Mouse (Mus musculus): ENCODE data around the gene Bahcc1. TPM values are rescaled to one million over a fixed set of nuclear protein-coding genes. Genes with fewer than 3 reads are reported as not detected.

Bahcc1 gene
- polyA plus RNA-seq, 1 experiment from 2014 or later: 14.8 TPM

DNA sequence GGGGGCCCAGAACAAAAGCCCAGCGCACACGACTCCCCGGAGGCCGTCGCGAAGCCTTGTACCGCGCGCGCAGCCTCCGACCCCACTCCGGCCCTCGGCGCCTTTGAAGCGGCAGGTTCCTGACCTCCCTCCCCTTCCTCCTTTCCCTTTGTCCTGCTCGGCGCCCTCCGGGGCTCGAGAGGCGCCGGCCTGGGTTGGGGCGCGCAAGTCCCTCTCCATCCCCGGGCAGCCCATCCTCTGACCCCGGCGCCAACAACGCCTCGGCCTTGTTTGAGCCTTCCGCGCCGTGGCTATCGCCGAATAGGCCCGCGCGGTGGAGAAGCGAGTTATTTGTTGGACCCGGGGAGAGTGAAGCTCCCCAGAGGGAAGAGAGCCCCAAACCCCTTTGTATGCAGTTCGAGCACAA lies 2.0 kb downstream of the Bahcc1 start:
- ATAC-seq: no peak
- Histone ChIP-seq H3K4me2 (ENCODE audit: low read length) (peak overlapping the region; percentile 97), H3K36me3 (ENCODE audit: control insufficient read depth, insufficient read depth) (no peaks in the 10 kb centered on the region), H3K9ac (replicated peaks; ENCODE audit: low read depth, low read length) (peak overlapping the region; percentile 100), H3K9me3 (ENCODE audit: control insufficient read depth, low read length) (no peaks in the 10 kb centered on the region), H3K4me3 (replicated peaks; ENCODE audit: low read length) (peak overlapping the region; percentile 88), H3K27me3 (replicated peaks; ENCODE audit: control insufficient read depth, insufficient read depth, low read length) (no peaks in the 10 kb centered on the region), H3K27ac (ENCODE audit: low read length) (peak overlapping the region; percentile 95), H3K4me1 (replicated peaks; ENCODE audit: control insufficient read depth, insufficient read depth, low read length) (peaks cover 29% of the 10 kb centered on the region)
- under 1% methylated on average over 39 of the region's 39 CpGs for WGBS

DNA sequence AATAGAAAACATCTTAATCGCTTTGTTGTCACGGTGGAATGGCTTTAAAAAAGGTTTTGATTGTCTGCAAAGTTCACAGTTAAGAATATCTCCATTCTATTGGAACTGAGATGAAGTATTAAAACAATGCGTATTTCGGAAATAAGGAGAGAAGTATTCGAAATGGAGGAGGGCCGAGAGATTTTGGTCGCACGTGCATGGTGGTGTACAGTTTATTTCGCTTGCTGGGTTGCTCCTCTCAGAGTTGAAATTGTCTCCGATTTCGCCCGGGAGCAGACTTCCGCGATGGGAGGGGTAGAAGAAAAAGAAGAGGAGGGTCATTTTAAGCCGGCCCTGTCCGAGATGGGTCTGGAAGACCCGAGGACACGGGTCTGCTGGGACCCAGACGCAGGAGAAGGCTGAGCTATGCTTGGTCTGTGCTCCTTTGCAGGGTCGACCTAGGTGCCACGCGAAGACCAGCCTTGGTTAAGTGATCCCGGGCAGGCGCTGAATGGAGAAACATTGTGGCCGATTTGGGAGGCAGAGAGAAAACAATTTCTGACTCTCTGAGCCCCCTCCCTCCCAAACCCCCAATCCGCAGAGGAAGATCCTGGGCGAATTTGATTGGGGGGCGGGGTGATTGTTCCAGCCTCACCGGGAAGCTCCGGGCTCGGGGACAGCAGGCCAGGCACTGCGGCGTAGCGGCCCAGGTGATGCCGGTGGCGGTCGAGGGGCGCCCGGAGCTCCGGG lies 2.8 kb downstream of the Bahcc1 start:
- WGBS: under 1% methylated on average over 40 of the region's 40 CpGs
- Histone ChIP-seq H3K4me1 (replicated peaks; ENCODE audit: control insufficient read depth, insufficient read depth, low read length) (peaks cover 34% of the 10 kb centered on the region), H3K9me3 (ENCODE audit: control insufficient read depth, low read length) (no peaks in the 10 kb centered on the region), H3K9ac (replicated peaks; ENCODE audit: low read depth, low read length) (peak overlapping the region; percentile 91), H3K4me3 (replicated peaks; ENCODE audit: low read length) (peak overlapping the region; percentile 68), H3K36me3 (ENCODE audit: control insufficient read depth, insufficient read depth) (no peaks in the 10 kb centered on the region), H3K4me2 (ENCODE audit: low read length) (peak overlapping the region; percentile 97), H3K27ac (ENCODE audit: low read length) (peak overlapping the region; percentile 96), H3K27me3 (replicated peaks; ENCODE audit: control insufficient read depth, insufficient read depth, low read length) (no peaks in the 10 kb centered on the region)
- no peak for ATAC-seq

DNA sequence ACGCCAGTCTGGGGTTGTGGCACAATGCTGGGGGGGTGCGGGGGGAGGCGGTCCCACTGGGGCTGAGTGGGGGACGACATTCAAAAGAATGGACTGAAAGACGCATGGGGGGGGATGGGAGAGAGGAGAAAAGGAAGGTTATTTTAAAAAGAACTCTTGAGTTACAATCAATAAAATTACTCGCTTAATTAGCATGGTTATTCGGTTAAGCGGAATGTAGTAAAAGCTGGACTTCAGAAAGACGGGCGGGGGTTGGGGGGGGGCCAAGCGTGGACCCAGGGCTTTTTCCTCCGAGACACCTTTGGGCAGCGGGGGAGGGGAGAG lies 3.3 kb downstream of the Bahcc1 start:
- no peak for ATAC-seq
- peak overlapping the region; percentile 68 for H3K4me3 ChIP-seq (replicated peaks; ENCODE audit: low read length)
- no peaks in the 10 kb centered on the region for H3K9me3 ChIP-seq (ENCODE audit: control insufficient read depth, low read length)
- WGBS: under 1% methylated on average over 12 of the region's 13 CpGs
- H3K27me3 ChIP-seq (replicated peaks; ENCODE audit: control insufficient read depth, insufficient read depth, low read length): no peaks in the 10 kb centered on the region
- peak overlapping the region; percentile 97 for H3K4me2 ChIP-seq (ENCODE audit: low read length)
- no peaks in the 10 kb centered on the region for H3K36me3 ChIP-seq (ENCODE audit: control insufficient read depth, insufficient read depth)
- peak overlapping the region; percentile 91 for H3K9ac ChIP-seq (replicated peaks; ENCODE audit: low read depth, low read length)
- peak overlapping the region; percentile 96 for H3K27ac ChIP-seq (ENCODE audit: low read length)
- H3K4me1 ChIP-seq (replicated peaks; ENCODE audit: control insufficient read depth, insufficient read depth, low read length): peaks cover 38% of the 10 kb centered on the region

DNA sequence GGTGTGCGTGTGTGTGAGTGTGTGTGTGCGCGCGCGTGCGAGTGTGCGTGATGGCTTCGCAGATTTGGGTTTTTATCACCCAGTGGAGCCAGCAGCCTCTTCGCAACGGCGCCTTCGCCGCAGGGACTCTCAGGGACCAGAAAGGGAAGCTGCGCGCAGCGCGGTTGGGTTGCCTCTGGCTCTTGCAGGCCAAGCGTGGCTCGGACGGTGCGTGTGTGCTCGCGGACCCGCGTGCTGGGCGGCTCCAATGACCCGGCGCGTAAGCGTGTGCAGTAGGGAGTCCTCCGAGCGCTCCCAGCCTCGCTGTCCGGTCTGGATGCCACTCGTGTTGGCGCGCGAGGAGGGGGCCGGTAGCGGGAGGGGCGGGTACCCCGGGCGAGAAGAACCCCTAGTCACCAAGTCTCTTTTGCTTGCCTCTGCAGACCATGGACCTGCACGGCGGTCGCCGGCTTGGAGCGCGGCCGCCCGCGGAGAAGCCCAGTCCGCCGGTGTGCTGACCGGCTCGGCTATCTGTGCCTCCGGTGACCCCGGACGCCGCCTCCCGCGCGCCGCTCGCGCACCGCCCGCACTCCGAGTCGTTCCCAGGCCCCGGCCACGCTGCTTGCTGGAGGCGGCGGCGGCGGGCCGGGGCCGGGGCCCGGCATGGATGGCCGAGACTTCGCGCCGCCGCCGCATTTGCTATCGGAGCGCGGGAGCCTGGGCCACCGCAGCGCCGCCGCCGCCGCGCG lies 3.9 kb downstream of the Bahcc1 start:
- Histone ChIP-seq H3K36me3 (ENCODE audit: control insufficient read depth, insufficient read depth) (no peaks in the 10 kb centered on the region), H3K27me3 (replicated peaks; ENCODE audit: control insufficient read depth, insufficient read depth, low read length) (no peaks in the 10 kb centered on the region), H3K9ac (replicated peaks; ENCODE audit: low read depth, low read length) (peak overlapping the region; percentile 91), H3K27ac (ENCODE audit: low read length) (peak overlapping the region; percentile 96), H3K4me3 (replicated peaks; ENCODE audit: low read length) (peak overlapping the region; percentile 68), H3K4me1 (replicated peaks; ENCODE audit: control insufficient read depth, insufficient read depth, low read length) (peaks cover 44% of the 10 kb centered on the region), H3K4me2 (ENCODE audit: low read length) (peak overlapping the region; percentile 97), H3K9me3 (ENCODE audit: control insufficient read depth, low read length) (no peaks in the 10 kb centered on the region)
- WGBS: under 1% methylated on average over 58 of the region's 96 CpGs
- no peak for ATAC-seq

DNA sequence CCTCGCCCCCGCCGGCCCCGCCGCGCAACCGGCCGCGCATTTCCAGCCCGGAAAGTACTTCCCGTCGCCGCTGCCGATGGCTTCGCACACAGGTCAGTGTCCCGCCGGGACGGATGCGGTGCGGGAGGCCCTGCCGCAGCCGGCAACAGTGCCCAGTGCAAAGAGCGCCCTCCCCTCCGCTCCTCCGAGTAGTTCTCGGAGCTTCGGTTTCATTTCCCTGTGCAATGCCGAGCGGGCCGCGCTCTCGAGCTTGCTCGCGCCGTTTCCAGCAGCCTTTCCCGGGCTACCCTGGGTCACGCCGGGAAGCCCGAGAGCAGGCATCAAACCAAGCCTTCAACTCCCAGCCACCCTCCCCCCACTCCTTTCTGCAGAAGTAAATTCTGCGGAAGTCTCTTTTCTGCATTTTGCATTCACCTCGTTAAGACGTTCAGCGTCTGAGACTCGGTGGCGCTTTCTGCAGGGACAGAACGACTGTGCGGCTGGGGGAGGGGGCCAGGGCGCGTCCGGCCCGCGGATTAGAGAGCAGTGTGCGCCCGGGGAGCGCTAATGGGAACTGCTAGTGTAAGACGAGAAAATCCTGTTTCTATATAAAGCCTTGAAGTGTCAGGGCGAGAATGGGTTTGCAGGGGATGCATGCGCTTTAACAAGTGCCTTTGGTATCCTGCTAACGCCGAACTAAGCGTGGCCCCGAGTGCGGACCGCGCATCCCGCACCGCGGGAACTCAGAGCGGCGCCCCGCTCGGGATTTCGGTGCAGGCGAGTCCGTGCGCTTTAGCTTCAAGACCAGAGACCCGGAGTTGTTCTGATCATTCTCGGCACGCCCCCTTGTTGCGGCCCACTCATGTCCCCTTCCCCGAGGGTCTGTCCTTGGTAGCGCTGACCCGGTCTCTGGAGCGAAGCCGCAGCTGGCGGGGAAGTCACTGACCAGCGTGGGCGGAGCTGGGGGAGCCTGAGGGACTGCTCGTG lies 4.7 kb downstream of the Bahcc1 start:
- Histone ChIP-seq H3K4me2 (ENCODE audit: low read length) (peak overlapping the region; percentile 97), H3K36me3 (ENCODE audit: control insufficient read depth, insufficient read depth) (no peaks in the 10 kb centered on the region), H3K4me3 (replicated peaks; ENCODE audit: low read length) (peak overlapping the region; percentile 68), H3K9me3 (ENCODE audit: control insufficient read depth, low read length) (no peaks in the 10 kb centered on the region), H3K4me1 (replicated peaks; ENCODE audit: control insufficient read depth, insufficient read depth, low read length) (peaks cover 46% of the 10 kb centered on the region), H3K9ac (replicated peaks; ENCODE audit: low read depth, low read length) (peak overlapping the region; percentile 91), H3K27ac (ENCODE audit: low read length) (peak overlapping the region; percentile 96), H3K27me3 (replicated peaks; ENCODE audit: control insufficient read depth, insufficient read depth, low read length) (no peaks in the 10 kb centered on the region)
- under 1% methylated on average over 79 of the region's 89 CpGs for WGBS
- ATAC-seq: no peak

DNA sequence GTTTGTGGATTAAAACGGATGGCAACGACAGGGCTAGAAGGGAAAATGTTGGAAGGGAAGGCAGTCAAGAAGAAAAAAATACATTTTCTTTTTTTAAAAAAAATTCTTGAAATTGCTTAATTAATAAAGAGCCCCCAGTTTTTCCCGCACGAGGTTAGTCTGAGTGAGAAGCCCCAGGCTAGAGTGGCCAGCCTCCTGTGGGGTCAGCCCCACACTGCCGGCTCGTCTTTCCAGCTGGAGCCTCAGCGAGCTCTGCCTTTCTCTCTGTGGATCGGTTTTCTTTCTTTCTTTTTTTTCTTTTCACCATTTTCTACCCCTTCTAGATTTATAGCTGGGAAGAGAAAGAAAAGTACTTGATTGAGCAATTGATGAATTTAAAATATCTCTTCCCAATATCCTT lies 5.6 kb downstream of the Bahcc1 start:
- no peaks in the 10 kb centered on the region for H3K36me3 ChIP-seq (ENCODE audit: control insufficient read depth, insufficient read depth)
- WGBS: 6% methylated on average over 8 of the region's 8 CpGs
- peak overlapping the region; percentile 72 for H3K27ac ChIP-seq (ENCODE audit: low read length)
- no peak for ATAC-seq
- no peaks in the 10 kb centered on the region for H3K9me3 ChIP-seq (ENCODE audit: control insufficient read depth, low read length)
- H3K4me3 ChIP-seq (replicated peaks; ENCODE audit: low read length): peak overlapping the region; percentile 68
- H3K4me1 ChIP-seq (replicated peaks; ENCODE audit: control insufficient read depth, insufficient read depth, low read length): peaks cover 54% of the 10 kb centered on the region
- peak overlapping the region; percentile 91 for H3K9ac ChIP-seq (replicated peaks; ENCODE audit: low read depth, low read length)
- peak overlapping the region; percentile 97 for H3K4me2 ChIP-seq (ENCODE audit: low read length)
- H3K27me3 ChIP-seq (replicated peaks; ENCODE audit: control insufficient read depth, insufficient read depth, low read length): no peaks in the 10 kb centered on the region

DNA sequence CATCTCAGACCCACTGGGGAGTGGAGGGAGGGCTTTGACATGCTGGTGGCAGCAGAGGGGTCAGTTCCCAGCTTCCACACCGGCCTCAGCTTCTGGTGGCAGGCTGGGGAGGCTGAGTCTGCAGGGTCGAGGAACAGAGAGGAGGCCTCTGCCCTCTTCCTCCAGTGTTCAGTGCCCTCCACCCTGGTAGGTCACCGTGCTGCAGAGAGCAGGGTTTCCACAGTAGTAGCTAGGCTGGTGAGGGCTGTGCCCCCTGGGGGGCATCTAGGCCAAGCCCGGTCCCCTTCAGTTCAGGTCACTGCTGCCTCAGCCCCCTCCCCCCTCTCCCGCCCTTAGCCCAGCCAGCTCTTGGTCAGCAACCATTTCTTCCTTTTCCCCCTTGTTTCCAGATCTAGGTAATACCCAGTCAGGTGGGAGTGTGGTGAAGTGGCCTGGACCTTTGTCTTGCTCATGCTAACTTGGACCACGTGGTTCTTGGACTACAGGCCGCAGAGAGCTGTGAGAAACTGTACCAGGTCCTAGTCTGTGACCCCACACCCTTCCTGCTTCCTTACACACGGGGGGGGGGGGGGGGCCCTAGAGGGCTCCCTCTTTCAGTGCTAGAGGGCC lies 6.1 kb downstream of the Bahcc1 start:
- Histone ChIP-seq H3K4me2 (ENCODE audit: low read length) (peak overlapping the region; percentile 97), H3K9ac (replicated peaks; ENCODE audit: low read depth, low read length) (peak overlapping the region; percentile 91), H3K4me3 (replicated peaks; ENCODE audit: low read length) (peak overlapping the region; percentile 68), H3K4me1 (replicated peaks; ENCODE audit: control insufficient read depth, insufficient read depth, low read length) (peaks cover 58% of the 10 kb centered on the region), H3K36me3 (ENCODE audit: control insufficient read depth, insufficient read depth) (no peaks in the 10 kb centered on the region), H3K9me3 (ENCODE audit: control insufficient read depth, low read length) (no peaks in the 10 kb centered on the region), H3K27me3 (replicated peaks; ENCODE audit: control insufficient read depth, insufficient read depth, low read length) (no peaks in the 10 kb centered on the region), H3K27ac (ENCODE audit: low read length) (peak overlapping the region; percentile 72)
- 9% methylated on average over 8 of the region's 8 CpGs for WGBS
- no peak for ATAC-seq

DNA sequence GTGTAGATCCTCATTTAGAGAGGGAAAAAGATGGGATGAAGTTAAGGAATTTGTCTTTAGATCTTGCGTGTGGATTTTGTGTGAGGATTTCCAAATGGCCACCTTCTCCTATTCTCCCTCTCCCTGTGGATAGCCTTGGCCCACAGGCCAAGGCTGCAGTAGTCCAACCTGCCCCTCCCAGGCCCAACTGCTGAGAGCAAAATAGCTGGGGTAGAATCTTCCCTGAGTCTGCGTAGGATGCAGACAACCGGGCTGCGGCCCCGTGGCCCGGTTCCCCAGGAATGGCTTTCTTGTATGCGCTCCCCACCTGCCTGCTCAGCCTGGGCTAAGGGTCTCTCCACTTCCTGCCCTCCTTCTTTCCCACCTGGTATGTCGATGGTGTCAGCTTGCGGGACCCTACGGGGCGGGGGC lies 6.8 kb downstream of the Bahcc1 start:
- no peak for ATAC-seq
- H3K27ac ChIP-seq (ENCODE audit: low read length): peak overlapping the region; percentile 77

More for the DNA sequence above, 6.8 kb downstream of the Bahcc1 start:
- 7% methylated on average over 7 of the region's 11 CpGs for WGBS
- Histone ChIP-seq H3K4me1 (replicated peaks; ENCODE audit: control insufficient read depth, insufficient read depth, low read length) (peaks cover 58% of the 10 kb centered on the region), H3K36me3 (ENCODE audit: control insufficient read depth, insufficient read depth) (no peaks in the 10 kb centered on the region), H3K9ac (replicated peaks; ENCODE audit: low read depth, low read length) (peak overlapping the region; percentile 91), H3K9me3 (ENCODE audit: control insufficient read depth, low read length) (no peaks in the 10 kb centered on the region), H3K4me2 (ENCODE audit: low read length) (peak overlapping the region; percentile 97), H3K4me3 (replicated peaks; ENCODE audit: low read length) (peak overlapping the region; percentile 68), H3K27me3 (replicated peaks; ENCODE audit: control insufficient read depth, insufficient read depth, low read length) (no peaks in the 10 kb centered on the region)

Measured in forebrain, embryonic 16.5 days (tissue).